Mouse (Mus musculus) heart, adult 8-10 months (tissue): Measurements from ENCODE around the gene Tnip1. TPM values are rescaled to one million over a fixed set of nuclear protein-coding genes. Genes with fewer than 3 reads are reported as not detected.
"Not testable (repeated sequence)": the region's sequence is repeated elsewhere in the genome, so short reads cannot be mapped to it uniquely, and the experiment has no call there.

Source experiments
- DNase-seq: peaks from one replicate; pipeline ENCODE4 v3.0.0; 2022; ENCODE audit warnings: low spot score
- total RNA-seq, 4 experiments: library from RNA; stranded (reverse); gene quantifications; 2 replicates each; pipeline ENCODE4 v1.2.4; 2022

The Tnip1 gene
- total RNA-seq, 4 experiments from 2014 or later = 30.7 to 41.6 (median 35.2) TPM

- DNase-seq = no peak
These were observed 52.5 kb downstream of the Tnip1 start for GRCm38 (mm10) chr11:54910081-54910665.

GRCm38 (mm10) chr11:54909273-54909672 lies 53.4 kb downstream of the Tnip1 start:
- DNase-seq = no peak

GRCm38 (mm10) chr11:54907259-54907658 lies 55.5 kb downstream of the Tnip1 start:
- no peak for DNase-seq

GRCm38 (mm10) chr11:54906466-54906865 lies 56.3 kb downstream of the Tnip1 start:
- no peak for DNase-seq

- DNase-seq = peak; percentile 33
These were observed 56.8 kb downstream of the Tnip1 start for GRCm38 (mm10) chr11:54905931-54906330.

- no peak for DNase-seq
These were observed 57.6 kb downstream of the Tnip1 start for GRCm38 (mm10) chr11:54905086-54905485.

GRCm38 (mm10) chr11:54903940-54904706 lies 58.6 kb downstream of the Tnip1 start:
- peak; percentile 57 for DNase-seq

- no peak for DNase-seq
These were observed 59.4 kb downstream of the Tnip1 start for GRCm38 (mm10) chr11:54903339-54903738.

GRCm38 (mm10) chr11:54902333-54903323 lies 60.1 kb downstream of the Tnip1 start, which contains the start of gene Gpx3:
TSS of gene Gpx3 (plus strand) at chr11:54902453.
- DNase-seq = peak; percentile 87

- DNase-seq = no peak
These were observed 63.1 kb downstream of the Tnip1 start for GRCm38 (mm10) chr11:54899657-54900056.

- DNase-seq = no peak
These were observed 65.2 kb downstream of the Tnip1 start for GRCm38 (mm10) chr11:54897470-54897869.

- not testable (repeated sequence) for DNase-seq
These were observed 66.1 kb downstream of the Tnip1 start for GRCm38 (mm10) chr11:54896646-54897045.

- no peak for DNase-seq
These were observed 68.1 kb downstream of the Tnip1 start for GRCm38 (mm10) chr11:54894589-54894988.

- DNase-seq = no peak
These were observed 70.6 kb downstream of the Tnip1 start for GRCm38 (mm10) chr11:54892091-54892490.

GRCm38 (mm10) chr11:54891341-54891740 lies 71.4 kb downstream of the Tnip1 start:
- DNase-seq = no peak

GRCm38 (mm10) chr11:54887927-54888326 lies 74.8 kb downstream of the Tnip1 start:
- peak; percentile 55 for DNase-seq

- DNase-seq = no peak
These were observed 77.3 kb downstream of the Tnip1 start for GRCm38 (mm10) chr11:54885406-54885805.

GRCm38 (mm10) chr11:54884937-54885336 lies 77.8 kb downstream of the Tnip1 start:
- DNase-seq = peak; percentile 84

GRCm38 (mm10) chr11:54884197-54884828 lies 78.4 kb downstream of the Tnip1 start:
- no peak for DNase-seq

GRCm38 (mm10) chr11:54882671-54883070 lies 80.0 kb downstream of the Tnip1 start:
- DNase-seq = no peak

- no peak for DNase-seq
These were observed 81.7 kb downstream of the Tnip1 start for GRCm38 (mm10) chr11:54881051-54881474.
